Mouse (Mus musculus): Measurements from ENCODE around the gene Rbm3.
"Not testable (repeated sequence)": the region's sequence is repeated elsewhere in the genome, so short reads cannot be mapped to it uniquely, and the experiment has no call there.

Gene Rbm3

DNA sequence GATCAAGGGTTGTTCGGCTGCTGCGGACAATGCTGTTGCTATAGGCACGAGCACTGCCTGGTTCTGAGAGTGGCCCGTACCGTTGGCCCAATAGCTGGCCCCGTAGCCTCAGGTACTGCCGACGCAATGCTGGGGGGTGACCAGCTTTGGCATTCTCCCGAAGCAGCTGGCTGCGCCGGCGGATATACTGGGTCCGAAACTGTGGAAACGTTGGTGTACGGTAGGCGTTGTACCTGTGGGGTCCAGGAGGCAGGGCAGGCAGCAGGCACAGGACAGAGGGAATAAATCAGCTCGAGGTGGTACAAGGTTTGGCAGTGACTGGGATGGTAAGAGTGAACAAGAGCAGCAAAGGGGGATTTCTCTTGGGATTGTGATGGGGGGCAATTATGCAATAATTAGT is 14.3 kb downstream of the Rbm3 start:
- no peak for DNase-seq (ENCODE audit: low spot score)

DNA sequence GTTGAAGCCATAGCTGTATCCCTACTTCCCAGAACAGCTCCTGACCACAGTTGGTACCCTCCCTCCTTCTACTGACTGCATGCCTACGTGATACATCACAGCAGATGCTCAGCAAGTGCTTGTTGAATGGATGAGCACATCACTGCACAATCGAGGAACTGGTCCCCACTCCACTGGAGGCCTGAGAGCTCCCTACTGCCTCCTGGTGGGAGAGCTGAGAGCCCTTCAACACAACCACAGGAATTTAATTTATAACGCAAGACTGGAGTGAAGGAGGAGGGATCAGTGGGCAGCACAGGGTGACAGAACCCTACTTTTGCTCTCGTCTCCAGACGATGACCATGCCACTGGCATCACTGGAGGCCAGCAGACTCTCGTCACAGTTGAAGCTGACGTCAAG is 20.4 kb downstream of the Rbm3 start:
- DNase-seq (ENCODE audit: low spot score): no peak

DNA sequence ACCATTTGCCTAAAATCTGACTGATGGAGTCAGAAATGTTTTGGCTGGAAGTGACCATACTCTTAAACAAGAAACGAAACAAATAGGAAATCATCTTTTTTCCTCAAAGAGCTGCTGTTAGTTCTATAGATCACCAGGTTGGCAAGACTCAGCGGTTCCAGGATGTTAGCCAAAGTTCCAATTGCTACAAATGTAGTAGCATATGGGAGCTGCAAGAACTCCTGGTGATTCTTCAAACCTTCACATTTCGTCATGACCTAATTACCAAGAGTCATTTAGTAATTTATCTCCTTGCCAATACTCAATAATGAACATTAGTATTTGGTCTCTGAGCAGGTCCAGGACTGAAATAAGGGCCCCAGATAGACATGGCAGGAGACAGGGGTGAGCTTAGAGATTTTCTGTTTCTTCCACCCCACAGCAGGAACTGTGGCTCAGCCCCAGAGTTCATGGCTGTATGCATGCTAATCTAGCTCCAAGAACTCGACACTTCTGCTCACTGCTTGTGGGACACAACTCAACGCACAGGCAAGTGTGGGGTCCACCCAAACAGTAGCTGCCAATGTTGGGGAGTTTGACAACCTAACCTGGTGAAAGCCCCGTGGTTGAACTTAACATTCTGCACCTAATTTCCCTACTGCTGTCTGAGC is 21.7 kb downstream of the Rbm3 start:
- DNase-seq (ENCODE audit: low spot score): no peak

DNA sequence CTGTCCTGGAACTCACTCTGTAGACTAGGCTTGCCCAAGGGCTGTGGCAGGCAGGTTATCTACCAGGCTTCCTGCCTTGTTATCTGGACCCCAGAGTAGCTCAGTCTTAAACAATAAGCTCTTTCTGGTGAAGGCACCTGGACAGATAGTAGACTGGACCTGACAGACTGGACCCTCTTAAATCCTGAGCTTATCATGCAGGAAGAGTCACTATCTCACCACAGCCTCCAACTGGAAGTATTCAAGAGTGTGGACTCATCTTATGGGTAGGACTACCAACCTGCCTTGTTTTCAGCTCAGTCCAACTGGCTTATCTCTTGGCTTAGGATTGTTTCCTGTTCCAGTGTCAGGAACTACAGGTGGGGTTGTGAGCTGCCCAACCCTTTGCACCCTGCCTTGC is 28.4 kb downstream of the Rbm3 start:
- DNase-seq (ENCODE audit: low spot score): no peak

DNA sequence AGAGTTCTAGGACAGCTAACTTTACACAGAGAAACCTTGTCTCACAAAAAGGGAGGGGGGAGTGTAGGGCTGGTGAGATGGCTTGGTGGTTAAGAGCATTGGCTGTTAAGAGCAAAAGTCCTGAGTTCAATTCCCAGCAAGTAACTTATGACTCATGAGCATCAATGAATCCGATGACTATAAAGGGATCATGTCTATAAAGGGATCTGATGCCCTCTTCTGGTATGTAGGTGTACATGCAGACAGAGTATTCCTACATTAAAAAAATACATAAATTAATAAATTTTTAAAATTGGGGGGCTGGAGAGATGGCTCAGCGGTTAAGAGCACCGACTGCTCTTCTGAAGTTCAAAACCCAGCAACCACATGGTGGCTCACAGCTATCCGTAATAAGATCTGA is 30.4 kb downstream of the Rbm3 start:
- DNase-seq (ENCODE audit: low spot score): no peak

DNA sequence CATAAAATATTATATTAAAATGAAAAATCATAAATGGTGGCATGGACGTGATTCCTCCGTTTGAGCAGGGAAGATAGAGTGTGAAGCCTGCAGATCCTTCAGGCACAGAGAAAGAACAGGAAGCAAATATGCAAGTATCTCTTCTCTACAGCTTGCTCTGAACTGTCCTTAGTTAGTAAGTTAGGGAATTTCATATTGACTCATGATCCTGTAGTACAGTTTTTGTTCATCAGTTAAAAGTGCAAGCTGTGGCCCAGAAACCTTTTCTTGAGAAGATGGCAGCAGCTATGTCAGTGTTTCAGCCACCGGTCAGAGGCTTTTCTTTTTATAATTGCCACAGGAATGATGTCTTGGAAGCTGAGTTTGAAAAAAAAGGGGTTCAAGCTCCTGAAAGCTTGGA is 40.7 kb downstream of the Rbm3 start:
- DNase-seq (ENCODE audit: low spot score): no peak

DNA sequence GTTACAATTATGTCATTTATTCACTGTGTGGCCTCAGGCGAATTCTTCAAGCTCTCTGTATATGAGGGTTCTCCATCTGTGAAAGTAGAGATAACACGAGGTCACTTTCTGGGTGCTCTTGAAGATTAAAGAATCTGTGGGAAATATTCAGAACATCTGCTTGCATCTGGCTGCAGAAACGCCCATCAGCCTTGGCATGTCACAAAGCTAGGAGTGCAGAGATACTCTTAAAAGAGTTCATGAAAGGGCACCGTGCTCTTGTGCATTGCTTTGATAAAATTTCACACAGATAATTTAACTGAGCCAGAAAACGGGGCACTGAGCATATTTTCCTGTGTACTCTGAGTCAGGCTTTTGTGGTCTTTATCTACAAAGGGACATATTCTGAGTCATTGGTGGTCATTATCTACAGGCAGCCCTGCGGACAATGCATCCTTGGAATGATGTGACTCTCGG is 43.4 kb downstream of the Rbm3 start:
- no peak for DNase-seq (ENCODE audit: low spot score)

DNA sequence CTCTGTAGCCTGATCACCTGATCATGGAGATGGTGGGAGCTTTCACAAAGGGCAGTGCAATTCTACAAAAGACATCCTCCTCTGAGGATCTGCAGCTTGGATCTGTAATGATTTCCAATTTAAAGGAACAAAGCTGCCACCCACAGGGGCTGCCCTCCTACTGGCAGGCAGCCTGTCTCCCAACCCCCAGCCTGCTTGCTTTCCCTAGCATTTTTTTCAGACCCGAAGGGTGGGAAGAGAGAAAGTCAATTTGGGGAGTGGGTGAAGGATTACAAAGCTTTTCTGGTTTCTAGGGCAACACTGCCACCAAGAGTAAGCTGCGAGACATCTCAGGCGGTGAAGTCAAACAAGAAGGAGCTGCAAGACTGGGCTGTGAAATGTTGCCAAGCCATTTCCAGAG is 44.7 kb downstream of the Rbm3 start:
- DNase-seq (ENCODE audit: low spot score): no peak

DNA sequence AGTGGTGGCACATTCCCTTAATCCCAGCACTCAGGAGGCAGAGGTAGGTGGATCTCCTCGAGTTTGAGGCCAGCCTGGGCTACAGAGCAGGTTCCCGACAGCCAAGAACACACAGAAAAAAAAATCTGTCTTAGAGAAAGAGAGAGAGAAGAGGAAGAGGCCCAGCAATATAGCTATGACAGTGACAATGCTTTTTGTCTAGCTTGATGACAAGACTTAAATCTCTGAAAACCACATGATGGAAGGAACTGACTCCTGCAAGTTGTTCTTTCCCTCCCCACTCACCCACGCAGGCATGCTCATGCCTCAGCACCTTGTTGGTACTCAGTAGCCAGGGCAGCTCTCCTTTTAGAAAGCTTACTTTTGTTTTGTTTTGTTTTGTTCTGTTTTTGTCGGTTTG is 46.2 kb downstream of the Rbm3 start:
- no peak for DNase-seq (ENCODE audit: low spot score)

DNA sequence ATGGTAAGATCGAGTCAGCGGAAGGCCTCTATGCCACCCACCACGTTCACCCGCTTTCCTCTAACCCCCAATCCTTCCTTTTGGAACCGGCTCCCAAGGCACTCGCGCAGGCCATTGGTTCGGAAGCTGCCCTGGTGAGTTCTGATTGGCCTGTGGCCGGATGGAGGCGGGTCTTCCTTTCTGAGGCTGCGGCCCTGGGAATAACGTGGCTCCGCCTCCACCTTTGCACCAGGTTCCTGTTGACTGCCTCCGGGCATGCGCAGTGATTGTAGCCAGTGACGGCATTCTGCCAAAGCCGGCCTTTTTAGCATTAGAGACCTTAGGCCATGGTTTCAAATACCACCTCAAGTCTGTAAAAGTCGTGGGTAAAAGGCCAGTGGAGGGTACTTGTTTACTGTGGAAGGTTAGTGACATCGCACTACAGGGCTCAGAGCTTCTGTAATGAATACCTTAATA is 48.9 kb downstream of the Rbm3 start:
- DNase-seq (ENCODE audit: low spot score): peak; percentile 95

DNA sequence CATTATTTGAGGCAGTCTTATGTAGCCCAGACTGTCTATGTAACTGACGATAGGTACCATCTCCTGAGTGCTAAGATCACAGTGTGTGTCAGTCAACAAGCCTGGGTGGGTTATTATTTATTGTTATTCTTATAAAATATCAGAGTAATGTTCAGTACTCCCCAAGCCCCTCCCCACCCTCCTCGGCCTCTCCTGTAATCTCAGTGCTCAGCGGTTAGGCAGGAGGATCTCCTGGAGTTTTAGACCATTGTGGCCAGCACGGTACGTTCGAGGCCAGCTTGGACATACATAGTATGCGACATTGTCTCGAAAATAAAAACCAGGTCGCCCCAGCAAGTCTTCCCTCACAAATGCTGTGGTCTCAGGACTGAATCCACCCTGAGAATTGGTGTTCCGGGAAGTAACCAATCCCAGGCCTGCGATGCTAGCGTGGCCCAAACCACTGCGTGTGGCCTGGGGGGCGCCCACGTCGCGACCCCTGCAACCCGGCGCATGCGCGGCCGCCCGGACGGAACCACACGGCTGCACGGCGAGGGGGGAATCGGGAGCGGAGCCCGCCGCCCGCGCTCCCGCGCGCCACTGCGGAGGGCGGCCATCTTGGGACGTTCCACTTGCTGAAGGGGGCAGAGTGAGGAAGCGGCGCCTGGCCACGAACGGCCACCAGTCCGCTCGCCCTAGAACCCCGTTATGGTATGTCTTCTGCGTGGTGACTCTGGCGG is 49.5 kb downstream of the Rbm3 start:
- peak; percentile 82 for DNase-seq (ENCODE audit: low spot score)

DNA sequence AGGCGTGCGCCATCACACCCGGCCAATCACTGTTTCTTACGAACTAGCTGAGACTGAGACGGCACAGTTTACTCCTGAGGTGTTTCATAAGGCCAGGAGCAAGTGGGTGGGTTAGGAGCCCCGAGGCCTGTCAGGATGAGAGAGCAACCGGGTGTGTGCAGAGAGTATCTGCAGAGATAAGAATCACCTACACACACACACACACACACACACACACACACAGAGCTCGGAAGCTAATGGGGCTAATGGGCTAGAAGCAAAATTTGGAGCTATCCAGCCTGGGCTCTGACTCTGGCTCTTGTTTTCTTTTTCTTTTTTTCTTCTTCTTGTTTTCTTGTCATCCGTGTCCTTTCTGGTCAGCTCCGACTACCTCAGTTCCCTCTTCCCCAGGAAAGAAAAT is 50.1 kb downstream of the Rbm3 start:
- no peak for DNase-seq (ENCODE audit: low spot score)

DNA sequence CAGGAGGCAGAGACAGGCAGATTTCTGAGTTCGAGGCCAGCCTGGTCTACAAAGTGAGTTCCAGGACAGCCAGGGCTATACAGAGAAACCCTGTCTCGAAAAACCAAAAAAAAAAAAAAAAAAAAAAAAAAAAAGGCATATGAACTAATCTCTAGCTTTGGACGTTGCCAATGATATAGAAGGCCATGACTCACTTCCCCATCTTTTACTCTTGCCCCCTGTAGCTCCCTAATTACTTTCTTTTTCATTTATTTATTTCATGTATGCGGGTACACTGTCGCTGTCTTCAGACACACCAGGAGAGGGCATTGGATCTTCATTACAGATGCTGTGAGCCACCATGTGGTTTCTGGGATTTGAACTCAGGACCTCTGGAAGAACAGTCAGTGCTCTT is 54.7 kb downstream of the Rbm3 start:
- not testable (repeated sequence) for DNase-seq (ENCODE audit: low spot score)

DNA sequence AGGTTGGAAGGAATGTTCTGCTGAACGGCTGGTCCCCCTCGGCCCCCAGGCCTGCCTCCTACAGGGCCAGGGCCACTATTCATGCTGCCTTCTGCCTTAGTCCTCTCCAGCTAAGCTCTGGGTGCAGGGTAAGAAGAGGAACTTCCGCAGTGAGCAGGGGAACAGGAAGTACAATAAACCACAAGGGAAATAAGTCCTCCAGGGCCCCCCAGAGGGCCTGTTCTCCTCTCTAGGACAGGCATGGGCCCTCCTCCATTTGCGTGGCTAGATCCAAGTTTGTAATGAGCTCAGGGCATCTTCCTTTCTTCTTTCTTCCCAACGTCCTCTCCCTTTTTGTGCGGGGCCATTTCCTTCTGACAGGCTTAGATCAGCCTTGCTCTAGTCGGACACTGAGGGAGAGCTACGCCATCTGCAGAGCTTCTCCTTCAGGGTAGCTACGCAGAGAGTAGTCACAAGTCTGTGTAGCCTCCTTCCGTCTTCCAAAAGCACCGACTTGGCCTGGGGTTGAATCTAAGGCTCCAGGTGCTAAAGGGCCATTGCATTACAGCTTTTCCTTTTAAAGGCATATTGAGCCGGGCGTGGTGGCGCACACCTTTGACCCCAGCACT is 55.2 kb downstream of the Rbm3 start, which contains the start of gene Was:
TSS of gene Was (minus strand) at position 153 of the 608 bp plus-strand sequence.
- no peak for DNase-seq (ENCODE audit: low spot score)

DNA sequence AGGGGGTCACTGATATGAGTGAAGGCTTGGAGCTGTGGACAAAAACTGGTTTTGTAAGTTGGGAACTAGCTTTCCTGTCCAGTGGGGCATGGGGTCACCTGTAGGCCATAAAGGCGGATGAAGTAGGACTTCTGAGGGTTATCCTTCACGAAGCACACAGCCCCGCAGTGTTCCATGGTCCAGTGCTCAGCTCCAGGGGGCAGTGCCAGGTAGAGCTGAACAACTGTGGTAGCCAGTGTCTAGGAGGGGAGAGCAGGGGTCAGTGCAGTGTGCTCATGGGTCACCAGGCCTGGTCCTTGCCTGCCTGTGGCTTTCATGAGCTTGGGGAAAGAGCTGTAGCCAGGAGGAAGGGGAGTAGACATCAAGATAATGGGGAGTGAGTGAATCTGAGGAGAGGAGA is 55.9 kb downstream of the Rbm3 start:
- no peak for DNase-seq (ENCODE audit: low spot score)

All from ovary, adult 18-20 months (tissue).